Mouse (Mus musculus) liver, adult 10 weeks (tissue): ENCODE measurements around the gene Gm8871. TPM values are rescaled to one million over a fixed set of nuclear protein-coding genes. Genes with fewer than 3 reads are reported as not detected.

Experiments
- polyA plus RNA-seq: library from polyadenylated mRNA; stranded (reverse); fragments of 350-450 nt; fragmentation: Illumina TruSeq; extraction: RNeasy Lipid Tissue Mini Kit (QIAGEN cat#74804); gene quantifications from one replicate; pipeline ENCODE4 v1.2.3, GENCODE M21; 2014; ENCODE audit warnings: low read depth, low replicate concordance

Gene Gm8871
- not detected for polyA plus RNA-seq

DNA sequence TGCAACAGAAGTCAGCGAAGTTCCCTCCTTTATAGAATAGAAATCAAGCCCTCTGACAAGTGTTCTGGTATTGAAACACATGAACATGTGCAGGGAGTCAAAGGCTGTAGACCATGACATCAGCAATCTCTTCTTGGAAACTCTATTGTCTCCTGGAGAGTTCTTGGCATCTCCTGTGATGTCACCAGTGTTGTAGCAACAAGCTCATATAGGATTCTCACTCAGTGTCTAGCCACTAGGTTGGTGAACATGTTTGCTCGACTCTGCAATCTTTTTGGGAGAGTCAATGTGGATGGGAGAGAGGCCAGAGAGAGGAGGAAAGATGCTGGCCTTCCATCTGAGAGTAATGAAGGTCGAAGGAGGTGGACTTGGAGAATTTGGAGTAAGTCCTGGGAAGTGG lies at the start of gene Gm8871, which contains the start of gene Gm8857:
Gene Gm8871 (plus strand): TSS at position 301 of the 400 bp plus-strand sequence.
Gene Gm8857 (plus strand): TSS at position 303 of the 400 bp plus-strand sequence.

Other genes starting within 250 kb of the Gm8871 start
- not detected for gene Gm8857, start within 50 bp of the Gm8871 start, polyA plus RNA-seq
- gene Gm8879, start 179.8 kb downstream of the Gm8871 start, polyA plus RNA-seq, result not detected
- gene Gm5861, start 235.3 kb downstream of the Gm8871 start, polyA plus RNA-seq, result not detected